Mouse (Mus musculus): ENCODE measurements around the gene Anpep. TPM values are rescaled to one million over a fixed set of nuclear protein-coding genes. Genes with fewer than 3 reads are reported as not detected.

Anpep gene
- polyA plus RNA-seq, 1 experiment from 2014 or later, result 26.3 TPM

GRCm38 (mm10) chr7:79873407-79873806 is 12.5 kb upstream of the Anpep start:
- no peak overlapping the region for H3K27ac ChIP-seq (ENCODE audit: low read length)
- no peaks in the 10 kb centered on the region for H3K9me3 ChIP-seq (ENCODE audit: control insufficient read depth, low read depth, low read length)
- ATAC-seq (ENCODE audit: insufficient number of reproducible peaks, insufficient read depth, low FRiP score, low read depth), result no peak
- 80% methylated on average over 6 of the region's 6 CpGs for WGBS
- H3K4me3 ChIP-seq (ENCODE audit: low read depth, low read length), result no peak overlapping the region
- H3K4me1 ChIP-seq (ENCODE audit: control insufficient read depth, insufficient read depth, low read length), result no peaks in the 10 kb centered on the region
- H3K27me3 ChIP-seq (ENCODE audit: control insufficient read depth, insufficient read depth, low read length), result no peaks in the 10 kb centered on the region
- no peak overlapping the region for H3K9ac ChIP-seq (replicated peaks; ENCODE audit: low read depth, low read length)
- H3K4me2 ChIP-seq (replicated peaks; ENCODE audit: low read depth, low read length), result no peak overlapping the region
- peaks cover 2% of the 10 kb centered on the region; the same call in 1 of the 2 replicates for H3K36me3 ChIP-seq (ENCODE audit: control insufficient read depth, insufficient read depth, low read length)

GRCm38 (mm10) chr7:79871797-79872345 is 11.0 kb upstream of the Anpep start:
- peaks cover 2% of the 10 kb centered on the region; the same call in 1 of the 2 replicates for H3K36me3 ChIP-seq (ENCODE audit: control insufficient read depth, insufficient read depth, low read length)
- H3K9me3 ChIP-seq (ENCODE audit: control insufficient read depth, low read depth, low read length), result no peaks in the 10 kb centered on the region
- H3K27ac ChIP-seq (ENCODE audit: low read length), result no peak overlapping the region
- H3K4me3 ChIP-seq (ENCODE audit: low read depth, low read length), result no peak overlapping the region
- H3K27me3 ChIP-seq (ENCODE audit: control insufficient read depth, insufficient read depth, low read length), result no peaks in the 10 kb centered on the region
- H3K4me1 ChIP-seq (ENCODE audit: control insufficient read depth, insufficient read depth, low read length), result no peaks in the 10 kb centered on the region
- H3K4me2 ChIP-seq (replicated peaks; ENCODE audit: low read depth, low read length), result no peak overlapping the region
- no peak overlapping the region for H3K9ac ChIP-seq (replicated peaks; ENCODE audit: low read depth, low read length)
- WGBS, result 80% methylated on average over 6 of the region's 6 CpGs
- ATAC-seq (ENCODE audit: insufficient number of reproducible peaks, insufficient read depth, low FRiP score, low read depth), result no peak

GRCm38 (mm10) chr7:79869072-79869719 is 8.3 kb upstream of the Anpep start:
- Histone ChIP-seq H3K4me2 (replicated peaks; ENCODE audit: low read depth, low read length) (no peak overlapping the region), H3K36me3 (ENCODE audit: control insufficient read depth, insufficient read depth, low read length) (no peaks in the 10 kb centered on the region), H3K4me1 (ENCODE audit: control insufficient read depth, insufficient read depth, low read length) (no peaks in the 10 kb centered on the region), H3K27ac (ENCODE audit: low read length) (no peak overlapping the region), H3K27me3 (ENCODE audit: control insufficient read depth, insufficient read depth, low read length) (no peaks in the 10 kb centered on the region), H3K9ac (replicated peaks; ENCODE audit: low read depth, low read length) (no peak overlapping the region), H3K4me3 (ENCODE audit: low read depth, low read length) (no peak overlapping the region), H3K9me3 (ENCODE audit: control insufficient read depth, low read depth, low read length) (no peaks in the 10 kb centered on the region)
- ATAC-seq (ENCODE audit: insufficient number of reproducible peaks, insufficient read depth, low FRiP score, low read depth), result peak; percentile 61; the same call in 1 of the 2 replicates
- 42% methylated on average over 6 of the region's 6 CpGs for WGBS

- H3K9ac ChIP-seq (replicated peaks; ENCODE audit: low read depth, low read length), result no peak overlapping the region
- H3K27ac ChIP-seq (ENCODE audit: low read length), result no peak overlapping the region
- no peak overlapping the region for H3K4me2 ChIP-seq (replicated peaks; ENCODE audit: low read depth, low read length)
- H3K27me3 ChIP-seq (ENCODE audit: control insufficient read depth, insufficient read depth, low read length), result no peaks in the 10 kb centered on the region
- H3K4me1 ChIP-seq (ENCODE audit: control insufficient read depth, insufficient read depth, low read length), result no peaks in the 10 kb centered on the region
- no peak overlapping the region for H3K4me3 ChIP-seq (ENCODE audit: low read depth, low read length)
- ATAC-seq (ENCODE audit: insufficient number of reproducible peaks, insufficient read depth, low FRiP score, low read depth), result no peak
- 62% methylated on average over 7 of the region's 7 CpGs for WGBS
- H3K9me3 ChIP-seq (ENCODE audit: control insufficient read depth, low read depth, low read length), result no peaks in the 10 kb centered on the region
- no peaks in the 10 kb centered on the region for H3K36me3 ChIP-seq (ENCODE audit: control insufficient read depth, insufficient read depth, low read length)
Measured at GRCm38 (mm10) chr7:79868475-79868874, 7.6 kb upstream of the Anpep start.

- Histone ChIP-seq H3K4me1 (ENCODE audit: control insufficient read depth, insufficient read depth, low read length) (no peaks in the 10 kb centered on the region), H3K9me3 (ENCODE audit: control insufficient read depth, low read depth, low read length) (no peaks in the 10 kb centered on the region), H3K9ac (replicated peaks; ENCODE audit: low read depth, low read length) (no peak overlapping the region), H3K27me3 (ENCODE audit: control insufficient read depth, insufficient read depth, low read length) (no peaks in the 10 kb centered on the region), H3K4me3 (ENCODE audit: low read depth, low read length) (no peak overlapping the region), H3K4me2 (replicated peaks; ENCODE audit: low read depth, low read length) (no peak overlapping the region), H3K36me3 (ENCODE audit: control insufficient read depth, insufficient read depth, low read length) (no peaks in the 10 kb centered on the region), H3K27ac (ENCODE audit: low read length) (no peak overlapping the region)
- no peak for ATAC-seq (ENCODE audit: insufficient number of reproducible peaks, insufficient read depth, low FRiP score, low read depth)
- 76% methylated on average over 13 of the region's 13 CpGs for WGBS
Measured at GRCm38 (mm10) chr7:79867861-79868260, 7.0 kb upstream of the Anpep start.

GRCm38 (mm10) chr7:79866294-79867000 is 5.6 kb upstream of the Anpep start:
- H3K4me2 ChIP-seq (replicated peaks; ENCODE audit: low read depth, low read length), result no peak overlapping the region
- H3K4me3 ChIP-seq (ENCODE audit: low read depth, low read length), result no peak overlapping the region
- 82% methylated on average over 3 of the region's 3 CpGs for WGBS
- H3K9me3 ChIP-seq (ENCODE audit: control insufficient read depth, low read depth, low read length), result no peaks in the 10 kb centered on the region
- no peaks in the 10 kb centered on the region for H3K36me3 ChIP-seq (ENCODE audit: control insufficient read depth, insufficient read depth, low read length)
- no peak overlapping the region for H3K9ac ChIP-seq (replicated peaks; ENCODE audit: low read depth, low read length)
- H3K4me1 ChIP-seq (ENCODE audit: control insufficient read depth, insufficient read depth, low read length), result no peaks in the 10 kb centered on the region
- H3K27me3 ChIP-seq (ENCODE audit: control insufficient read depth, insufficient read depth, low read length), result no peaks in the 10 kb centered on the region
- no peak overlapping the region for H3K27ac ChIP-seq (ENCODE audit: low read length)
- no peak for ATAC-seq (ENCODE audit: insufficient number of reproducible peaks, insufficient read depth, low FRiP score, low read depth)

- no peak for ATAC-seq (ENCODE audit: insufficient number of reproducible peaks, insufficient read depth, low FRiP score, low read depth)
- Histone ChIP-seq H3K27ac (ENCODE audit: low read length) (no peak overlapping the region), H3K4me2 (replicated peaks; ENCODE audit: low read depth, low read length) (no peak overlapping the region), H3K9ac (replicated peaks; ENCODE audit: low read depth, low read length) (no peak overlapping the region), H3K27me3 (ENCODE audit: control insufficient read depth, insufficient read depth, low read length) (no peaks in the 10 kb centered on the region), H3K4me1 (ENCODE audit: control insufficient read depth, insufficient read depth, low read length) (peaks cover 10% of the 10 kb centered on the region; the same call in 1 of the 2 replicates), H3K36me3 (ENCODE audit: control insufficient read depth, insufficient read depth, low read length) (no peaks in the 10 kb centered on the region), H3K9me3 (ENCODE audit: control insufficient read depth, low read depth, low read length) (no peaks in the 10 kb centered on the region), H3K4me3 (ENCODE audit: low read depth, low read length) (no peak overlapping the region)
- 87% methylated on average over 8 of the region's 8 CpGs for WGBS
Measured at GRCm38 (mm10) chr7:79861794-79862193, 935 bp upstream of the Anpep start.

- Histone ChIP-seq H3K4me1 (ENCODE audit: control insufficient read depth, insufficient read depth, low read length) (peaks cover 10% of the 10 kb centered on the region; the same call in 1 of the 2 replicates), H3K4me3 (ENCODE audit: low read depth, low read length) (no peak overlapping the region), H3K27me3 (ENCODE audit: control insufficient read depth, insufficient read depth, low read length) (no peaks in the 10 kb centered on the region), H3K27ac (ENCODE audit: low read length) (no peak overlapping the region), H3K9ac (replicated peaks; ENCODE audit: low read depth, low read length) (no peak overlapping the region), H3K36me3 (ENCODE audit: control insufficient read depth, insufficient read depth, low read length) (no peaks in the 10 kb centered on the region), H3K4me2 (replicated peaks; ENCODE audit: low read depth, low read length) (no peak overlapping the region), H3K9me3 (ENCODE audit: control insufficient read depth, low read depth, low read length) (no peaks in the 10 kb centered on the region)
- 54% methylated on average over 9 of the region's 9 CpGs for WGBS
- no peak for ATAC-seq (ENCODE audit: insufficient number of reproducible peaks, insufficient read depth, low FRiP score, low read depth)
Measured at GRCm38 (mm10) chr7:79858956-79859630, 1.8 kb downstream of the Anpep start.

All from stomach, embryonic 14.5 days (tissue).